Mouse (Mus musculus) A20 (cell line): ENCODE measurements at regions not wholly inside any gene's neighbourhood (a gene's known extent, or its start where the extent isn't known, plus 50 kb on each side); places are given as distances from the start of the nearest gene placed in this dataset.

Source experiments
- DNase-seq: peaks from one replicate; pipeline ENCODE4 v3.0.0-alpha.2; 2011; ENCODE audit warnings: low read depth, low spot score

DNA sequence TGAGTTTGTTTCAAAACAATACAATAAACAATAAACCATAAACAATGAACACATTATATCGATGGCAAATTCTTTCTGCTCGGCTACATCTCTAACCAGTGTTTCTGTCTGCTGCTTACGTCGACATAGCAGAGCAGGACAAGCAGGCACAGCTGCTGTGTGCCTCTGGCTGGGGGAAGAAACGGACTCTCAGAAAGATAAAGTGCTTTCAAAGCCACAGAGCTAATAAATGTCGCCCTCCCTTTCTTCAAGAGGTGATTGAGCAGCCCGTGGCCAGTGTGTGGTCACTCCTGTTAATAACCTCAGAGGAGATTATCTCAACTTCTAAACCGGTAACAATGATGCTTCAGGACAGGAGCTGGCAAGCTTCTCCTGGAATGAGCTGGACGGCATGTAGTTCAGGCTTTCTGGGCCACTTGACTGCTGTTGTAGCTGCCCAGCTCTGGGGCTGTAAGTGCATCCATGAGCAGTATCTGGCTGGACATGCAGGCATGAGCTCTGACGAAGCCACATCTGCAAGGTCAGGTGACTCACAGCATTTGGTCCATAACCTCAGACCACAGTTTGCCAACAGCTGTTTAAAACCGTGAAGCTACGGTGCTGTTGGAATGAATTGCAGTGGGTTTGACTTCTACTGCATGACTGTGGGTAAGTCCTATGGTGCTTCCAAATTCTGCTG lies 55.6 kb downstream of the Evx1 start:
- no peak for DNase-seq

DNA sequence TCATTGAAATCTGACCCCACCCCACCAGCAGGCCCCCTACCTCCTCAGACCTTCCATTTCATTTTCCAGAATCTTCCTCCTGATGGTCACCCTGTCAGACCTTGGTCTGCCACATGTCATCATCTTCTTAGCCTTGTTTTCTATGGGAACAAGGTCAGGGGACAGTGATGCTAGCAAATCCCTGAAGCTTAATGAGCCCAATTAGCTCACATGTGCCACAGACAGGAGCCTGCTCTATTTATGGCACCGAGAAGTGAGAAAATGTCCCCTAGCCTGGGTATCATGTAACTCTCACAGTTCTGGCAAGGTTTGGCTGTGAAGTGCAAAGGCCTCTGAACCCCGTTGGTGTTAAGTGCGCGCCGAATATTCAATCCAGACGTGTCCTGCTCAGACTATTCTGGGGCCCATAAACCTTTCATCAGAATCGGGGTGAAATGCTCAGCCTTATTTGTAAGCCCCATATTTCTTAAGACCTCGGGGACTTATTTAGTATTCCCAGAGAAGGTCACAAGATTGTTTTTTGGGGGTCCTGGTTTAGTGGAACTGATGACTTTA lies 57.6 kb downstream of the Evx1 start:
- no peak for DNase-seq

DNA sequence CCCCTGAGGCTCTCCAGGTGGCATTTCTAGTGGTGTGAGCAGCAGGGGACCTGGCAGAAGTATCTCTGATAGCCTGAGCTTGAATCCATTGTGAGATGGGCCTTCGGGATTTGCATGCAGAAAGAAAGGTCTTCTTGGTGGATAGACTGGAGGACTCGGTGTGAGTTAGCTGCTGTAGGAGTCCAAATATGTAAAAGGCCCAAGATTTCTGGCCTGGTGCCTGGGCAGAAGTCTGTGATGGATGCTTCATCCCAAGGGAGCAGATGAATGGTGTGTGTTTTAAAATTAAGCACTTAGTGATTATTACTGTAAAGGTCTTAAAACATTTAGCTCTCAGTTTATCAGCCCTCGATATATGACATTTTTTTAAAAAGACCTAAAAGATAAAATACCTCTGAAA lies 65.8 kb downstream of the Evx1 start:
- DNase-seq = no peak

DNA sequence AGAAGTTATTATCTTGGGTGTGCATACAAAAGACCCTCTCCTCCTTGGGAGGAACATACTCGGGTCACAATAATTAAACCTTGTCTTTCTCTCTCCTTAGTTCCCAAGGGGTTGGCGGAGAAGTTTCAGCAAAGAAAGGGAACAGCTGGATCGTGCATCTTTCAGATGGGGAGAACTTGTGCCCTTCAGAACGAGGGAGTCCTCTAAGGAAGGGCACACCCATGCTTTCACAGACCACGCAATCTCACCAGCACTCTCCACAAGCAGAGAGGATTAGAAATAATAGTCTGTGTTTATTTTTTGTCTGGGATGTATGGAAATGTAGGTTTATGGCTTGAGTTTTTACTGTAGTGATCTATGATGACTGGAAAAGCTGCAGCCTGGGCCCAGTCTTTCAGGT lies 66.3 kb downstream of the Evx1 start:
- no peak for DNase-seq

GRCm38 (mm10) chr6:52385044-52385443 lies 71.7 kb downstream of the Evx1 start:
- no peak for DNase-seq

- DNase-seq = no peak
These were observed 88.1 kb downstream of the Evx1 start for GRCm38 (mm10) chr6:52401404-52401803.

GRCm38 (mm10) chr6:52409991-52410390 lies 96.7 kb downstream of the Evx1 start:
- DNase-seq = no peak

DNA sequence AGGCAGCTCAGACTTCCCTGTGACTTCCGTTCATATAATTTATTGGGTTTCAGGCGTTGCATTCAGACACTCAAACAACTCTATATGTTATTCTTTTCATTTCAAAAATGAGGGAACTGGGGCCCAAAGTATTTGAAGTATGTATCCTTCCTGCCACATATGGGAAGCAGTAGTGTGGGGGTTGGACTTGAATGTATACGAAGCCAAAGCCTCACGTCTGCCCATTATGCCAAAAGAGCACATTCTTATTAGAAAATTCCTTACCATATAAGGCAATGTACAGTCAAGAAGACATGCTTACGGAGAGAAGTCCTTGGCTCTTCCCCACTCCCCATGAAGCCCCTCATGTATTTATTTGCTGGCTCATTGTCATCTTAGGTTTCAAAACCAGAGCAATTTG lies 97.4 kb downstream of the Evx1 start:
- DNase-seq = no peak

- no peak for DNase-seq
These were observed 98.0 kb downstream of the Evx1 start for GRCm38 (mm10) chr6:52411302-52411701.

DNA sequence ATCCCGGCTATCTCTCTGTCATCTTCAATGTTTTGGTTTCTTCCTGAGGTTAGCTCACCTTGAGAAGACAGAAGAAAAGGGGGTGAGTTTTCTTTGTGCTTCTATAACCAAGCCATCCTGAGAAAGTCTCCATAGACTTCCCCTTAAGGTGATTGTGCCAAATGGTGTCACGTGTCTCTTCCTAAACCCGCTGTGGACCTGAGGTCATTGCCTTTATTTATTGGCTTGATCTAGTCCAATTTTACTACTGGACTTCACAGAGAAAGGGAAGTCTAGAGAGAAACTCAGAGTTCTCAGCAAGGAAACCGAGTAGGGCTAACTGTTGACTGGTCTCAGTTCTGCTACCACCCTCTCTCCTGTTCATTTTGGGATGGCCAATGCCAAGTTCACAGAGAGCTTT lies 100.3 kb downstream of the Evx1 start:
- DNase-seq = no peak

- peak; percentile 10 for DNase-seq
These were observed 102.1 kb downstream of the Evx1 start for GRCm38 (mm10) chr6:52415341-52415946.

DNA sequence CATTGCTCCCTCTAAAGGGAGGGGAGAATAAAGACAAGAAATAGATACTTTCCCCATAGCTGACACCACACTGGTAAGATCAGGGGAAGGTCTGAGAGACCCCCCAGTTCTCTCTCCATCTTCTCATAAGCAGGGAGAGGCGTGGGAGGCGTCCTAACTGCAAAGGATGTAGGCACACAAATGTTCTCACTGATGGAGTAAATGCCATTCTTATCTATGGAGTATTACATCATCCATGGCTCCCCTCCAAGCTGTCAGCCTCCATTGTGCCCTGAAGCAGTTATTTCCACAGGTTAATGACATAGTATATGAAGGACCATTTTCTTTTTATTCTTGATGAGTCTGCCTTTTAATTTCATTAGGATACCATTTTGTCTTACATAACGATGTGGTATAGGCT lies 103.2 kb downstream of the Evx1 start:
- DNase-seq = no peak

DNA sequence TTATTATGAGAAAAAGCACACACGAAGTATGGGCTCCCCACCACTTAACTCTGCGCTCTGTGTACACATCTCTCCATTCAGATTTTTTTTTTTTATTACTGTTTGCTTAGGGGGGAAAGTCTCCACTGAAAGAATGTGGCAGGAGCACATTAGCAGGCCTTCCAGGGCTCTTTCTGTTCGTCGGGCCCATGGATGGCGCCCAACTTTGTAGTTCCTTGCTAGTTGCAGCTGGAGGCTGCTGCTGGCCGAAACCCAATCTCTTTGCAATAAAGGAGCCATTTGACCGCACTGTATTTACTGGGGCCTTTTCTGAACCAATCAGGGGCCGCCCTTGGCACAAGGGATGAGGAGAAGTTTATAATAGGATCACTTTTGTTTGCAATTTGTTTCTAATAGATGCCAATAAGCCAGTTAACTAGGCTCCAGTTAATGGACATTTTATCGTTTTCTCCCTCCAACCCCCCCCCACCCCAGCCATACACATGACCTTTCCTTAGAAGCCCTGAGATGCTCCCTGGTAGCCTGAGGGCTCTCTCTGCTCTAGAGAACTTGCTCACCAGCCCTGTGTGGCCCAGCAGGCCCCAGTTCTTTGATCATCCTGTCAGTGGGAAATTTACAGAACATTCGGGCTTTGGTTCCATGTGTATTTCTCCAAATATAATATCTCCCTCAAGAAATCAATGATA lies 104.3 kb downstream of the Evx1 start:
- DNase-seq = no peak

DNA sequence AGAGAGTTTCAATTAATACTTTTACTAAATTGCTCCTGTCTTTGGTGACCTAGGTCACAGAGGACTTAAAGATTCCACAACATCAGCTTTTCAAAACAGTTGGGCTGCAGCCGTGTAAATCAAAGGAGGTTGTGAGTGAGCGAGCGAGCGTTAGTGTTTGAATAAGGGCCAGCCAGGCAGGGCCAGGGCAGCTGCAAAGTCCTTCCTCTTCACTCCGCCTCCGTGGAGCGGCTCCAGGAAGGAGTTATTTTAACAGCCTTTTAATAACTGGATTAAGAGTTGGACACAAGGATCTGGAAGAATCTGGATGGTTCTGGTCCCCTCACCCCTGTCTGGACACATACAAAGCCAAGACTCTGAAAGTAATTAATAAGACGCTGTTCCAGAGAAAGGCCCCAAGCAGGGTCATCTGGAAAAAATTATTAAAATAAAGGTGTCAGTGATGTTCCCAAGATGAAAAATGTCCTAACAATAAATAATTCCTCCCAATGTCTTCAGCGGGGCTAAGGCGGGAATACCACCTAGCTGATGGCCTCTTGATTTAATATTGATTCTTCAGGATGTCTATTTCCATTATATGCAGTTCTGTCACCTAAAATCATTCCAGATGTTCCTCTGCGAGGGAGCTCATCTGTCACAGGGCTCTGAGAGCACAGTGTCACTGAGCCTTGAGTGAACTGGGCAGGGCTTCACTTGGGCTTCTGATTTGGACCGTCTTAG lies 105.3 kb downstream of the Evx1 start:
- DNase-seq = no peak

DNA sequence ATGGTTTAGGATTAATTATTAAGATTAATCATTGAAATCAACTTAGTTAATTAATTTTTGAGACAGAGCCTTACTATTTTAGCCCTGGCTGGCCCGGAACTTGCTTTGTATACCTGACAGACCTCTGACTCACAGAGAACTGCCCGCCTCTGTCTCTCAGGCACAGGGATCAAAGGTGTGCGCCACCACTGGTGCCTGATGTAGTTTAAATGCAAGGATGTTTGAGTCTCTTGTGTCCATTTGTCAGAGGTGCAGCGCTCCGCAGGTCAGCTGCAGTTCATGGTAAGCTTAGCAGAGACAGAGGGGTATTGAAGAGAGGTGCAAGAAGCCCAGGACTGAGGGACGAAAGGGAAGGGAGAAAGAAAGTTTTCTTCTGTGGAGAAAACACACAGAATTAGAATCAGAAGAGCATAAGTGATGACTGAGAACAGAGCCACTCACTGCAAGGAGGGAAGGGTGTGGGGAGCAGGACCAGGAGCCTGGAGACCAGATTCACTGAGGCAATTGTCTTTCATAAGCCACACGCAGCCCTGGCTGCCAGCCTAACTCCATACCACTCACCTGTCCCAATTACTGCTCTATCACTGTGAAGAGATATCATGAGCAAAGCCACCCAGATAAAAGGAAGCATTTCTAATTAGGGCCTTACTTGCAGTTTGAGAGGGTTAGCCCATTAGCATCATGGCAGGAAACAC lies 107.1 kb downstream of the Evx1 start:
- no peak for DNase-seq

- no peak for DNase-seq
These were observed 108.5 kb downstream of the Evx1 start for GRCm38 (mm10) chr6:52421771-52422170.

GRCm38 (mm10) chr6:52422686-52423085 lies 109.4 kb downstream of the Evx1 start:
- DNase-seq = no peak

GRCm38 (mm10) chr6:52423581-52424107 lies 110.3 kb downstream of the Evx1 start:
- DNase-seq = no peak

DNA sequence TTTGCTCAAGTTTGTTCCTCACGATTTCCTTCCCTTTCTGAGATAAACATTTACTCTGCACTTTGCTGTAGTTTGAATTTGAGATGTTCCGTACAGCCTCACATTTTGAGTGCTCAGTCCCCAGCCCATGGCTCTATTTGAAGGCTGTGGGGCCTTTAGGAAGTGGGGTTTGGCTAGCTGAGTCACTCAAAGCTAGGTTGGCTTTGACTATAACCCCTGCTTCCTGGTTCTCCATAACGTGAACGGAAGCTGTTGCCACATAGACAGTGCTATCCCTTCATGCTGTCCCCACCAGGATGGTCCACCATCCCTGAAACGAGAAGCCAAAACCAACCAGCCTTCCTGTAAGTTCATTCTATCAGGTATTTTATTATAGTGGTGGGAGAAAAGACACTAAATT lies 111.1 kb downstream of the Evx1 start:
- DNase-seq = no peak

- no peak for DNase-seq
These were observed 111.8 kb downstream of the Evx1 start for GRCm38 (mm10) chr6:52425082-52425481.

- DNase-seq = no peak
These were observed 115.3 kb downstream of the Evx1 start for GRCm38 (mm10) chr6:52428489-52429203.
